Mouse (Mus musculus): ENCODE measurements around the gene Ap1b1. TPM values are rescaled to one million over a fixed set of nuclear protein-coding genes. Genes with fewer than 3 reads are reported as not detected.
A peak's percentile ranks its signal among the peaks of the same experiment; 100 is the strongest.

The Ap1b1 gene
- total and polyA plus RNA-seq, 3 experiments = 86.1 to 141 (median 98.0) TPM

DNA sequence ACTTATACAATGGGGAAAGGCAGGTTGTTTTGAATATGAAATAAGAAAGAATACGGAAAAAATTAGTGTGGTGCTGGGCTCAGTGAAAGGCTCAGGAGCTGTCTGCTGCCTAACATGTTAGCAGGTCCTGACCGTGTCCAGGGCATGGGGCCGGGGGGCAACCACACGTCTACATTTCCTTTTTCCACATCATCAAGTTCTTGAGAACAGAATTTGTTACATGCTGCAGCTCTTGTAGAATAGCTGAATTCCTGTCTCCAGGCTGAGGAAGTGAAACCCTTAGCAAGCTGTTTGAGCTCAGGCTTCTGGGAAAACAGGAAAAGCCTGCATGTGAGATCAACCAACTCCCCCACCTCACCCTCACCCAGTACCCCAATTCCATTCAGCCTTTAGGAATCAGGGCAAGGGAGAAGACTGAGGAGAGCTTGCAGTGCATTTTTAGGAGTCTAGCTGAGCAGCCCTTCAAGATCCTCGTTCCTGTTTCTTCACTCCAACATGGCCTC lies 25.6 kb downstream of the Ap1b1 start:
- peaks cover 60% of the 10 kb centered on the region for H3K4me1 ChIP-seq (ENCODE audit: insufficient read depth, low read depth, low read length)

DNA sequence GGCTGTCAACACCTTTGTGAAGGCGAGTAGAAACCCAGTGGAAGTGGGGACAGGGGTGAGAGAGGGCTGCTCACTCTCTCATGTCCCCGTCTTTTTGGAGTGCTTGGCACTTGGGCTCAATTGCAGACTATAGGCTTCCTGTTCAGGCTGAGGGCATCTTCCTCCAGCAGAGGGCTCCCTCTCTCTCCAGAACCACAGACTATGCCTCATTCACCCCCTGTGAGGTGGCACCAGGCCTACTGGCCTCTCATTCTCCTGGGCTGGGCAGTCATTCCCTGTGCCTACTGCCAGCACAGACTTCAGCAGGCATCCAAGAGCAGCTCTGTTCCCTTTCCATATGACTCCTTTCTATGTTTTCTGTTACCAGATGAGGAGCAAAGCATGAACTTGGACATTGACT lies 29.1 kb downstream of the Ap1b1 start:
- no peak for TF ChIP-seq GATA2 (IDR thresholded peaks at IDR 0.05; ENCODE audit: borderline replicate concordance, low read depth, low read length)
- TF ChIP-seq CTCF (IDR thresholded peaks at IDR 0.05; ENCODE audit: low read depth, low read length) = peak; percentile 40; the same call in 1 of the 2 replicates
- no peaks in the 10 kb centered on the region for H3K9me3 ChIP-seq (replicated peaks)
- H3K27me3 ChIP-seq (ENCODE audit: insufficient read depth, low read length) = no peaks in the 10 kb centered on the region
- DNase-seq (ENCODE audit: low spot score) (peak; percentile 29), ATAC-seq (ENCODE audit: extremely low read depth, insufficient number of reproducible peaks, low FRiP score, poor library complexity, severe bottlenecking) (peak; percentile 22; the same call in 1 of the 2 replicates)
- peaks cover 26% of the 10 kb centered on the region for H3K4me1 ChIP-seq (ENCODE audit: insufficient read depth, low read depth, low read length)
- H3K4me3 ChIP-seq (ENCODE audit: low read depth, low read length) = no peak overlapping the region
- H3K36me3 ChIP-seq (replicated peaks) = peaks cover 95% of the 10 kb centered on the region

More for the DNA sequence above, 25.6 kb downstream of the Ap1b1 start:
- ATAC-seq (ENCODE audit: extremely low read depth, insufficient number of reproducible peaks, low FRiP score, poor library complexity, severe bottlenecking) = no peak
- Histone ChIP-seq H3K27me3 (ENCODE audit: insufficient read depth, low read length) (no peaks in the 10 kb centered on the region), H3K9me3 (replicated peaks) (no peaks in the 10 kb centered on the region), H3K36me3 (replicated peaks) (peaks cover 73% of the 10 kb centered on the region), H3K4me3 (ENCODE audit: low read depth, low read length) (no peak overlapping the region)
- no peak for DNase-seq (ENCODE audit: low spot score)
- TF ChIP-seq TAL1 (conservative IDR thresholded peaks at IDR 0.05; ENCODE audit: low read depth, low read length) = no peak
- TF ChIP-seq GATA2 (IDR thresholded peaks at IDR 0.05; ENCODE audit: borderline replicate concordance, low read depth, low read length) = no peak
- no peak for TF ChIP-seq GATA1 (IDR thresholded peaks at IDR 0.05; ENCODE audit: borderline replicate concordance, low read length)
- no peak for TF ChIP-seq CTCF (IDR thresholded peaks at IDR 0.05; ENCODE audit: low read depth, low read length)
- TF ChIP-seq POLR2AphosphoS5 (IDR thresholded peaks at IDR 0.05; ENCODE audit: insufficient replicate concordance, low read depth, low read length) = no peak

DNA sequence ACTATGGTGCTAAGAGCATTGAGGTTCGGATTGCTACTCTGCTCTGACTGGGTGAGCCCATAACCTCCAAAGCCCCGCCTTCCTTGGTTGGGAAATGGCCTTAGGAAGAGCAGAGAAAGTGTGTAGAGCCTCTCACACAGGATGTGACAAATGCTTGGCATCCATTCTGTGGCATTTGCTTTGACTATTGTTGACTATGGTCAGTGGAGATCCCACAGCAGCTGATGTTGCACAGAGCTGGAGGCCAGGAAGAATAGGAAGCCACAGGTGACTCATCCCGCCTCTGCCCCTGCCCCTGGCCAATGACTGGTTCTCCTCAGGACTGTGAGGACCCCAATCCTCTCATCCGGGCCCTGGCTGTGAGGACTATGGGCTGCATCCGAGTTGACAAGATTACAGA lies 29.7 kb downstream of the Ap1b1 start:
- Histone ChIP-seq H3K4me1 (ENCODE audit: insufficient read depth, low read depth, low read length) (peaks cover 24% of the 10 kb centered on the region), H3K9me3 (replicated peaks) (no peaks in the 10 kb centered on the region), H3K27me3 (ENCODE audit: insufficient read depth, low read length) (no peaks in the 10 kb centered on the region), H3K4me3 (ENCODE audit: low read depth, low read length) (no peak overlapping the region), H3K36me3 (replicated peaks) (peaks cover 94% of the 10 kb centered on the region)
- TF ChIP-seq TAL1 (conservative IDR thresholded peaks at IDR 0.05; ENCODE audit: low read depth, low read length) (no peak), CTCF (IDR thresholded peaks at IDR 0.05; ENCODE audit: low read depth, low read length) (no peak), POLR2AphosphoS5 (IDR thresholded peaks at IDR 0.05; ENCODE audit: insufficient replicate concordance, low read depth, low read length) (no peak), GATA1 (IDR thresholded peaks at IDR 0.05; ENCODE audit: borderline replicate concordance, low read length) (no peak), GATA2 (IDR thresholded peaks at IDR 0.05; ENCODE audit: borderline replicate concordance, low read depth, low read length) (no peak)
- no peak for ATAC-seq (ENCODE audit: extremely low read depth, insufficient number of reproducible peaks, low FRiP score, poor library complexity, severe bottlenecking)
- DNase-seq (ENCODE audit: low spot score) = no peak

DNA sequence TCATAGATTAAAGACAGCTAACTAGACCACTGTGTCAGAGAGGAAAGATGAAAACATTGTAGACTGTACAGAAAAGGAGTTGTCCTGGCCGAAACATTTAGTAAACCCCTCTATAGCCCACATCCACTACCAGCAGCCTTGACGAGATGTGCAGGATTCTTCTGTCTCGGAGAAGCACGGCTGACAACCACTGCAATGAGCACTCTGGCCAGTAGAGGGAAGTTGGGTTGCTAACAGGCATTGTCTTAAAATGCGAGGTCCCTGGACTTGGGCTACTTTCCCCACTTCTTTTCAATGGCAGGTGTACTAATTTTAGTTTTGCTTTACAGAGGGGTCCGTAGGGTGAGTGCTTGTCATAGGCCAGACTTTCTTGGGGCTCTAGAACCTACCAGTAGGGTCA lies 30.9 kb downstream of the Ap1b1 start:
- H3K9me3 ChIP-seq (replicated peaks) = no peaks in the 10 kb centered on the region
- H3K4me1 ChIP-seq (ENCODE audit: insufficient read depth, low read depth, low read length) = peaks cover 12% of the 10 kb centered on the region
- ATAC-seq (ENCODE audit: extremely low read depth, insufficient number of reproducible peaks, low FRiP score, poor library complexity, severe bottlenecking) (no peak), DNase-seq (ENCODE audit: low spot score) (no peak)
- H3K36me3 ChIP-seq (replicated peaks) = peaks cover 89% of the 10 kb centered on the region
- H3K4me3 ChIP-seq (ENCODE audit: low read depth, low read length) = no peak overlapping the region
- no peaks in the 10 kb centered on the region for H3K27me3 ChIP-seq (ENCODE audit: insufficient read depth, low read length)
- TF ChIP-seq GATA2 (IDR thresholded peaks at IDR 0.05; ENCODE audit: borderline replicate concordance, low read depth, low read length) (no peak), CTCF (IDR thresholded peaks at IDR 0.05; ENCODE audit: low read depth, low read length) (peak; percentile 47; the same call in 1 of the 2 replicates), TAL1 (conservative IDR thresholded peaks at IDR 0.05; ENCODE audit: low read depth, low read length) (no peak), GATA1 (IDR thresholded peaks at IDR 0.05; ENCODE audit: borderline replicate concordance, low read length) (no peak), POLR2AphosphoS5 (IDR thresholded peaks at IDR 0.05; ENCODE audit: insufficient replicate concordance, low read depth, low read length) (no peak)

DNA sequence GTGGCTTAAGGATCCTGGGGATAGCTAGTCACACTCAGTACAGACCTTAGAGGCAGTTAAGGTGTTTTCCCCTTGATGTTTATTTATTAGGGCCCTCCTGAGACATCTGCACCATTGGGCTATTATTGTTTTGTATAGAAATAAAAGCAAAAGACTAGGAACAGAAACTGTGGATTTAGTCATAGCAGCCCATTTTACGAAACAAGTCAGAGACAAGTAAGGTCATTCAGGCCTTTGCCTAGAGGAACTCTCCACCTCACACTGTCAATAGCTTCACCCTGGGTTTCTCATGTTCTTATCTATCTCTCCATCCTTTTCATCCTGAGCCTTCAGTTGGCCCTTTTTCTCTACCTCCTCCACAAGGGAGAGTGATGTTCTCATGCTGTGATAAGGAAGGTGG lies 38.5 kb downstream of the Ap1b1 start:
- Histone ChIP-seq H3K4me1 (ENCODE audit: insufficient read depth, low read depth, low read length) (peaks cover 3% of the 10 kb centered on the region; the same call in 1 of the 2 replicates), H3K4me3 (ENCODE audit: low read depth, low read length) (no peak overlapping the region), H3K27me3 (ENCODE audit: insufficient read depth, low read length) (no peaks in the 10 kb centered on the region), H3K9me3 (replicated peaks) (no peaks in the 10 kb centered on the region), H3K36me3 (replicated peaks) (peaks cover 89% of the 10 kb centered on the region)
- ATAC-seq (ENCODE audit: extremely low read depth, insufficient number of reproducible peaks, low FRiP score, poor library complexity, severe bottlenecking) = no peak
- TF ChIP-seq GATA1 (IDR thresholded peaks at IDR 0.05; ENCODE audit: borderline replicate concordance, low read length) (no peak), POLR2AphosphoS5 (IDR thresholded peaks at IDR 0.05; ENCODE audit: insufficient replicate concordance, low read depth, low read length) (no peak), GATA2 (IDR thresholded peaks at IDR 0.05; ENCODE audit: borderline replicate concordance, low read depth, low read length) (no peak), TAL1 (conservative IDR thresholded peaks at IDR 0.05; ENCODE audit: low read depth, low read length) (no peak), CTCF (IDR thresholded peaks at IDR 0.05; ENCODE audit: low read depth, low read length) (no peak)
- no peak for DNase-seq (ENCODE audit: low spot score)

DNA sequence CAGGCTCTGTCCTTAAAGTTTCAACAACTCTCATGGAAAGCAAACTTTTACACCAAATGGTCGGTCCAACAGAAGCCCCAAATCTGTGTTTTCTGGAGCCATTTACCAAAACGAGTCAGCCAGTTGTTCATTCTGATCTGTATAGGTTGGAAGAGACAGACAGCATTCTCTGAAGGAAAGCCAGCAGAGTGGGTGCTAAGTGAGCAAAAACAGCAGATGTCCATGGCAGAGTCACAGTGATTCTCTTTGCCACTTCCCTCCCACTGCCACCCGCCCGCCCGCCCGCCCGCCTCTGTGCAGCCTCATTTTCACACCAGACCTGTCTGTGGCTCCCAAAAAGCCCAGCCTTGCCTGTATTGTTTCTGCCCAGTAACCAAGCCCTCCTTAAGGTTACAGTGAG lies 41.6 kb downstream of the Ap1b1 start:
- DNase-seq (ENCODE audit: low spot score) = no peak
- H3K4me1 ChIP-seq (ENCODE audit: insufficient read depth, low read depth, low read length) = peaks cover 11% of the 10 kb centered on the region; the same call in 1 of the 2 replicates
- TF ChIP-seq GATA1 (IDR thresholded peaks at IDR 0.05; ENCODE audit: borderline replicate concordance, low read length) = no peak
- no peak for TF ChIP-seq CTCF (IDR thresholded peaks at IDR 0.05; ENCODE audit: low read depth, low read length)
- no peak for TF ChIP-seq GATA2 (IDR thresholded peaks at IDR 0.05; ENCODE audit: borderline replicate concordance, low read depth, low read length)
- TF ChIP-seq TAL1 (conservative IDR thresholded peaks at IDR 0.05; ENCODE audit: low read depth, low read length) = no peak
- TF ChIP-seq POLR2AphosphoS5 (IDR thresholded peaks at IDR 0.05; ENCODE audit: insufficient replicate concordance, low read depth, low read length) = no peak
- no peak overlapping the region for H3K4me3 ChIP-seq (ENCODE audit: low read depth, low read length)
- peaks cover 98% of the 10 kb centered on the region for H3K36me3 ChIP-seq (replicated peaks)
- no peak for ATAC-seq (ENCODE audit: extremely low read depth, insufficient number of reproducible peaks, low FRiP score, poor library complexity, severe bottlenecking)
- no peaks in the 10 kb centered on the region for H3K9me3 ChIP-seq (replicated peaks)
- H3K27me3 ChIP-seq (ENCODE audit: insufficient read depth, low read length) = no peaks in the 10 kb centered on the region
